Comparison of ENCODE assay signal across 8 mouse cellular contexts in the genomic region with DNA sequence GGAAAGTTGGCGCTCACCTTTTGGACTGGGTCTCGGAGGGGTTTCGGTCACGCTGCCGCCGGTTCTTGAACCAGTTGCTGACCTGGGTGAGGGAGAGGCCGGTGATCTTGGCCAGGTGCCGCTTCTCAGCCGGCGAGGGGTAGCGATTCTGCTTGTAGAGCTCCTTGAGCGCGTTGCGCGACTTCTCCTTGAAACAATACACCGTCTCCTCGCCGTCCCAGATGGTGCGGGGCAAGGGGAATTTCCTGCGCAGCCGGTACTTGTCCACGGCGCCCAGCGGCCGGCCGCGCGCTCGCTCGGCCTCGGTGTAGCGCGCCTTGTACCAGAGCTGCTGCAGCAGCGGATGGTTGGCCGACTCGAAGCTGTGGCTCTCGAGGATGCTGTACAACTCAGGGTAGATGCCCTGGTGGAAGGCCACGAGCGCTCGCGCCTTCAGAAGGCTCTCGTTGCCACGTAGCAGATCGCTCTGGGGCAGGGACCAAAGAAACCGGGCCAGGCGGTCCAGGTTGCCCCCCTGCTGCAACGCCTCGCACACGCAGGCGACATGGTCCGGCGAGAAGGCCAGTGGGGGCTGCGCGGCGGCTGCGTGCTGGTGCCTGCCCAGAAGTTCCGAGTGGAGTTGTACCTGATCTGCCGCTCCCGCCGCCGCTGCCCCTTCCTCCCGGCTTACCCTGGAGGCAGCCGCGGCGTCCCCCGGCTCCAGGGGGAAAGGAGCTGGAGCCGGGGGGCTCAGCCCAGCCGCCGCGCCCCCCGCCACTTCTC. TPM values are rescaled to one million over a fixed set of nuclear protein-coding genes. Genes with fewer than 3 reads are reported as not detected.
DNase-seq lines count a peak whose midpoint lies in the region; ATAC-seq lines count a peak whose summit lies in the region.

No protein-coding gene starts in this region.

- H3K9ac ChIP-seq in heart, embryonic 11.5 days (ENCODE audit: low read depth, low read length) = peak overlapping the region; percentile 86
- H3K9ac ChIP-seq in kidney, embryonic 15.5 days = peak overlapping the region; percentile 72
- H3K9ac ChIP-seq in liver, embryonic 16.5 days (ENCODE audit: low read depth, low read length) = no peak overlapping the region
- H3K9ac ChIP-seq in neural tube, embryonic 14.5 days (replicated peaks; ENCODE audit: low read depth, low read length) = peak overlapping the region; percentile 64

- DNase-seq in adrenal gland, adult 18-20 months (ENCODE audit: low spot score in 2 of 2) = peak; percentile 31 to 36
- DNase-seq in embryonic facial prominence, embryonic 10.5 days (ENCODE audit: low spot score) = peak; percentile 79

- peaks cover 54% of the 10 kb centered on the region for H3K4me1 ChIP-seq in embryonic facial prominence, embryonic 10.5 days
- peaks cover 6% of the 10 kb centered on the region; the same call in 1 of the 2 replicates for H3K4me1 ChIP-seq in heart, embryonic 11.5 days (ENCODE audit: control insufficient read depth, insufficient read depth, low read length)
- peaks cover 26% of the 10 kb centered on the region for H3K4me1 ChIP-seq in kidney, embryonic 15.5 days
- H3K4me1 ChIP-seq in liver, embryonic 16.5 days (ENCODE audit: control insufficient read depth, low read depth, low read length) = no peaks in the 10 kb centered on the region; the same call in none of the 2 replicates
- peaks cover 9% of the 10 kb centered on the region; the same call in 1 of the 2 replicates for H3K4me1 ChIP-seq in neural tube, embryonic 14.5 days (ENCODE audit: control insufficient read depth, insufficient read depth, low read length)

- H3K4me3 ChIP-seq in embryonic facial prominence, embryonic 10.5 days = peak overlapping the region; percentile 87
- H3K4me3 ChIP-seq in heart, embryonic 11.5 days (ENCODE audit: low read depth, low read length) = peak overlapping the region; percentile 86
- peak overlapping the region; percentile 73 for H3K4me3 ChIP-seq in kidney, embryonic 15.5 days (replicated peaks)
- peak overlapping the region; percentile 54 for H3K4me3 ChIP-seq in liver, embryonic 16.5 days (ENCODE audit: low read depth, low read length)
- peak overlapping the region; percentile 64 for H3K4me3 ChIP-seq in neural tube, embryonic 14.5 days (ENCODE audit: low read depth, low read length)

- peak overlapping the region; percentile 97 for H3K27ac ChIP-seq in embryonic facial prominence, embryonic 10.5 days (replicated peaks)
- H3K27ac ChIP-seq in heart, embryonic 11.5 days (ENCODE audit: low read depth, low read length) = peak overlapping the region; percentile 77
- peak overlapping the region; percentile 92 for H3K27ac ChIP-seq in kidney, embryonic 15.5 days
- no peak overlapping the region for H3K27ac ChIP-seq in liver, embryonic 16.5 days (ENCODE audit: low read length)
- H3K27ac ChIP-seq in neural tube, embryonic 14.5 days (ENCODE audit: low read depth, low read length) = peak overlapping the region; percentile 16; the same call in 1 of the 2 replicates

- peaks cover 30% of the 10 kb centered on the region for H3K36me3 ChIP-seq in embryonic facial prominence, embryonic 10.5 days (replicated peaks)
- no peaks in the 10 kb centered on the region for H3K36me3 ChIP-seq in heart, embryonic 11.5 days (ENCODE audit: control insufficient read depth, insufficient read depth, low read length)
- H3K36me3 ChIP-seq in kidney, embryonic 15.5 days = peaks cover 11% of the 10 kb centered on the region
- no peaks in the 10 kb centered on the region for H3K36me3 ChIP-seq in liver, embryonic 16.5 days (ENCODE audit: control insufficient read depth, insufficient read depth)
- H3K36me3 ChIP-seq in neural tube, embryonic 14.5 days (ENCODE audit: control insufficient read depth, insufficient read depth, low read length) = no peaks in the 10 kb centered on the region

- H3K9me3 ChIP-seq in embryonic facial prominence, embryonic 10.5 days = no peaks in the 10 kb centered on the region
- no peaks in the 10 kb centered on the region for H3K9me3 ChIP-seq in heart, embryonic 11.5 days (replicated peaks; ENCODE audit: control insufficient read depth, low read length)
- H3K9me3 ChIP-seq in kidney, embryonic 15.5 days (replicated peaks) = no peaks in the 10 kb centered on the region
- H3K9me3 ChIP-seq in liver, embryonic 16.5 days (replicated peaks; ENCODE audit: control insufficient read depth, low read length) = no peaks in the 10 kb centered on the region
- H3K9me3 ChIP-seq in neural tube, embryonic 14.5 days (ENCODE audit: control insufficient read depth, low read length) = no peaks in the 10 kb centered on the region

- WGBS in embryonic facial prominence, embryonic 10.5 days = under 1% methylated on average over 71 of the region's 71 CpGs
- WGBS in heart, embryonic 11.5 days (ENCODE audit: insufficient replicate concordance) = 0% methylated on average over 65 of the region's 71 CpGs
- under 1% methylated on average over 66 of the region's 71 CpGs for WGBS in kidney, embryonic 15.5 days
- WGBS in liver, embryonic 16.5 days (ENCODE audit: insufficient replicate concordance) = under 1% methylated on average over 58 of the region's 71 CpGs
- WGBS in neural tube, embryonic 14.5 days = under 1% methylated on average over 66 of the region's 71 CpGs

- H3K27me3 ChIP-seq in embryonic facial prominence, embryonic 10.5 days (replicated peaks; ENCODE audit: low read depth, poor library complexity, severe bottlenecking) = peaks cover 4% of the 10 kb centered on the region; the same call in 1 of the 2 replicates
- no peaks in the 10 kb centered on the region for H3K27me3 ChIP-seq in heart, embryonic 11.5 days (ENCODE audit: control insufficient read depth, insufficient read depth, low read length)
- no peaks in the 10 kb centered on the region for H3K27me3 ChIP-seq in kidney, embryonic 15.5 days
- peaks cover 68% of the 10 kb centered on the region for H3K27me3 ChIP-seq in liver, embryonic 16.5 days (ENCODE audit: control insufficient read depth, insufficient read depth, low read depth, low read length)
- no peaks in the 10 kb centered on the region for H3K27me3 ChIP-seq in neural tube, embryonic 14.5 days (ENCODE audit: control insufficient read depth, insufficient read depth, low read length)

- ATAC-seq in CD4-positive, CD25-positive, alpha-beta regulatory T cell, adult 4 months = peak; percentile 39
- 0 out of 2 replicates have a peak, but pooled peaks have one; percentile 23 for ATAC-seq in heart, embryonic 11.5 days (replicated peaks; ENCODE audit: insufficient number of reproducible peaks, low FRiP score, low TSS enrichment)
- ATAC-seq in kidney, embryonic 15.5 days (replicated peaks; ENCODE audit: low FRiP score) = peak; percentile 6
- no peak for ATAC-seq in liver, embryonic 16.5 days (ENCODE audit: low read depth)
- peak; percentile 68 for ATAC-seq in neural tube, embryonic 14.5 days (ENCODE audit: low read depth)
- no peak for ATAC-seq in monocyte, adult 5-6 weeks (replicated peaks; ENCODE audit: insufficient number of reproducible peaks, low FRiP score, low TSS enrichment, poor library complexity, severe bottlenecking)

- peak overlapping the region; percentile 99 for H3K4me2 ChIP-seq in heart, embryonic 11.5 days
- H3K4me2 ChIP-seq in kidney, embryonic 15.5 days = peak overlapping the region; percentile 96
- H3K4me2 ChIP-seq in liver, embryonic 16.5 days (ENCODE audit: low read depth, low read length) = peak overlapping the region; percentile 74
- peak overlapping the region; percentile 100 for H3K4me2 ChIP-seq in neural tube, embryonic 14.5 days (ENCODE audit: low read depth, low read length)

RNA-seq across cellular contexts. Expression of gene Six4, which starts 0.7 kb away (rescaled TPM):
- under 1 TPM in 1 of 2 experiments, not detected in 1; 0.16 TPM for polyA plus RNA-seq in CD4-positive, CD25-positive, alpha-beta regulatory T cell, adult 4 months (2017; shearing (Covaris generic))
- 1 to 10 TPM in 1 of 2 experiments, under 1 TPM in 1; 0.83 to 1.3 TPM for total RNA-seq in adrenal gland, adult 18-20 months (2021)
- 16.1 and 16.4 TPM in 2 replicates for polyA plus RNA-seq in embryonic facial prominence, embryonic 10.5 days (2016; fragmentation: Nextera tagmentation; extraction: Ambion mirVana)
- 2.5 and 3.0 TPM in 2 replicates for polyA plus RNA-seq in heart, embryonic 11.5 days (2014; fragmentation: Nextera tagmentation; extraction: Ambion mirVana)
- 4.2 and 4.5 TPM in 2 replicates for polyA plus RNA-seq in kidney, embryonic 15.5 days (2015; fragmentation: Nextera tagmentation; extraction: Ambion mirVana)
- 0.04 and 0.06 TPM in 2 replicates for polyA plus RNA-seq in liver, embryonic 16.5 days (2015; fragmentation: Nextera tagmentation; extraction: Ambion mirVana)
- polyA plus RNA-seq in neural tube, embryonic 14.5 days (2014; fragmentation: Nextera tagmentation; extraction: Ambion mirVana) = 0.55 and 0.71 TPM in 2 replicates
- not detected in 3 replicates for total RNA-seq in monocyte, adult 5-6 weeks (2017)

RNA-seq across cellular contexts. Expression of gene Mnat1, which starts 11.0 kb away (rescaled TPM):
- 10 to 100 TPM; 29.4 to 31.4 TPM for polyA plus RNA-seq in CD4-positive, CD25-positive, alpha-beta regulatory T cell, adult 4 months (2017; shearing (Covaris generic))
- 10 to 100 TPM; 15.0 to 16.6 TPM for total RNA-seq in adrenal gland, adult 18-20 months (2021)
- 40.7 and 40.8 TPM in 2 replicates for polyA plus RNA-seq in embryonic facial prominence, embryonic 10.5 days (2016; fragmentation: Nextera tagmentation; extraction: Ambion mirVana)
- 32.6 and 32.8 TPM in 2 replicates for polyA plus RNA-seq in heart, embryonic 11.5 days (2014; fragmentation: Nextera tagmentation; extraction: Ambion mirVana)
- 33.4 and 35.4 TPM in 2 replicates for polyA plus RNA-seq in kidney, embryonic 15.5 days (2015; fragmentation: Nextera tagmentation; extraction: Ambion mirVana)
- polyA plus RNA-seq in liver, embryonic 16.5 days (2015; fragmentation: Nextera tagmentation; extraction: Ambion mirVana) = 7.1 and 7.7 TPM in 2 replicates
- polyA plus RNA-seq in neural tube, embryonic 14.5 days (2014; fragmentation: Nextera tagmentation; extraction: Ambion mirVana) = 20.8 and 21.7 TPM in 2 replicates
- total RNA-seq in monocyte, adult 5-6 weeks (2017) = 13.7 to 16.9 TPM (median 14.6 TPM) in 3 replicates

RNA-seq across cellular contexts. Expression of gene Six1, which starts 58.8 kb away (rescaled TPM):
- not detected for polyA plus RNA-seq in CD4-positive, CD25-positive, alpha-beta regulatory T cell, adult 4 months (2017; shearing (Covaris generic))
- 1 to 10 TPM; 1.8 to 8.8 TPM for total RNA-seq in adrenal gland, adult 18-20 months (2021)
- 38.4 and 45.4 TPM in 2 replicates for polyA plus RNA-seq in embryonic facial prominence, embryonic 10.5 days (2016; fragmentation: Nextera tagmentation; extraction: Ambion mirVana)
- polyA plus RNA-seq in heart, embryonic 11.5 days (2014; fragmentation: Nextera tagmentation; extraction: Ambion mirVana) = 1.3 and 2.3 TPM in 2 replicates
- polyA plus RNA-seq in kidney, embryonic 15.5 days (2015; fragmentation: Nextera tagmentation; extraction: Ambion mirVana) = 1.9 and 2.3 TPM in 2 replicates
- 0.22 and 0.24 TPM in 2 replicates for polyA plus RNA-seq in liver, embryonic 16.5 days (2015; fragmentation: Nextera tagmentation; extraction: Ambion mirVana)
- polyA plus RNA-seq in neural tube, embryonic 14.5 days (2014; fragmentation: Nextera tagmentation; extraction: Ambion mirVana) = 0.12 and 3.7 TPM in 2 replicates
- total RNA-seq in monocyte, adult 5-6 weeks (2017) = 0.11 TPM in 1 of 3 replicates, not detected in the others

Comparison
In these comparisons a context has a peak if more than half of its experiments do, and no peak if none do; other contexts are left out.
1. ATAC-seq: peak in CD4-positive, CD25-positive, alpha-beta regulatory T cell, adult 4 months (single experiment), heart, embryonic 11.5 days (single experiment), kidney, embryonic 15.5 days (single experiment) and neural tube, embryonic 14.5 days (single experiment); none in liver, embryonic 16.5 days (single experiment) and monocyte, adult 5-6 weeks (single experiment).
2. Peak in every context shown above with its lines, with median percentiles within 50 percentile points of each other: H3K4me3 ChIP-seq and H3K4me2 ChIP-seq.